Mouse (Mus musculus) WW6 (cell line): ENCODE measurements around the gene Shroom4.

Experiments
- DNase-seq: peaks from one replicate; pipeline ENCODE4 v3.0.0-alpha.2; 2013; ENCODE audit warnings: low read depth, low spot score

The Shroom4 gene

DNA sequence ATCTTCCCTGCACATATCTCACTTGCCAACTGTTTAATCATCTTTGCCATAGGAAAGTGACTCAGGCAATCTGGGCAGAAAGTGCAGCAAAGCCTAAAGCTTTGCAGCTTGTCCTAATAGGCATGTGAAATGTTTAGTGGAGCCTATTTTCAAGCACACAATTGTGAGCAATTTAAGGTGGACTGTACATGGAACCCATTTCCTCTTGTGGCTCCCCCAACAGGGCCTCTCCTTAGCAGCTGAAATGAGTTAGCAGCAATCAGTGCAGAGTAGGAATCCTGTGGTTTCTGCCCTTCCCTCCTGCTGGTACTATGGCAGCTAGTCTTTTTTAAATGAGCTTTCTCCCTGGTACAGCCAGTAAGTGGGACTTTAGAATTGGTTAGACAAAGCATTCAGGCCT is 95.8 kb downstream of the Shroom4 start:
- no peak for DNase-seq

GRCm38 (mm10) chrX:6496374-6496773 is 96.7 kb downstream of the Shroom4 start:
- no peak for DNase-seq

GRCm38 (mm10) chrX:6501850-6502249 is 102.2 kb downstream of the Shroom4 start:
- no peak for DNase-seq

GRCm38 (mm10) chrX:6517217-6517616 is 117.6 kb downstream of the Shroom4 start:
- no peak for DNase-seq

- no peak for DNase-seq
Measured at GRCm38 (mm10) chrX:6518421-6518820, 118.8 kb downstream of the Shroom4 start.

DNA sequence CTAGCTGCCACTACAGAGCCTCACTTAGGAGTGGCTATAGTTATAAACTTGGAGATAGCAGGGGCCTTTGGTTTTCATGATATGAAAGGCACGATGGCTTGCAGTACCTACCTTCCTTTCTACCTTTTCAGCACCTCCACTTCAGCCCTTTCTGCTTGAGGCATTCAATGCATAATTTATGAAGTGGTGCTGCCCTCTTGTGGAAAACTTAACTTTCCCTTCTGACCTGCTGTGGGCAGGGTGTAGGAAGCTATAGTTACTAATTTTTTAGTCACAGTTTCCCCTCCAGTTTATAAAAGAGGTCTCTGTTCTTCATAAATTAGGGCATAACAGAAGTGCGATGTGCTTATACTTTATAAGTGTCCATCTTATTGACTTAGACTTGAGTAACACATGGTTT is 123.3 kb downstream of the Shroom4 start:
- DNase-seq = no peak

DNA sequence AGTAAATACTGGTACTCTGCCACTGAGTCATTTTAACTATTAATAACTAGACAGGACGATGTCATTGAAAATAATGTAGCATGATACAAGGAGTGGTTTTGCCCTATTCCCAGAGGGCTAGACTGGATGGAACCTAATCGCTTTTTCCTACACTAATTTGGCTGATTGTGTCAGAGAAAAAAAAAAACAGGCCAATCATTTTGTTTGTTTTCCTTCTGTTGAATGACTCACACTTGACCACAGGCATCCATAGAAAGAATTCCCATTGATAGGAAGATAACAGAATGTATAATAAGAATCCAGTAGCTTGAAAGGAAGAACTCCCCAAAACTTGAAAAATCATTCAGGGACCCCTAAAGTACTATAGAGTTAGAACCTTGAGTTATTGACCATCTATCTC is 137.0 kb downstream of the Shroom4 start:
- DNase-seq = no peak

GRCm38 (mm10) chrX:6537689-6538088 is 138.0 kb downstream of the Shroom4 start:
- DNase-seq = no peak

DNA sequence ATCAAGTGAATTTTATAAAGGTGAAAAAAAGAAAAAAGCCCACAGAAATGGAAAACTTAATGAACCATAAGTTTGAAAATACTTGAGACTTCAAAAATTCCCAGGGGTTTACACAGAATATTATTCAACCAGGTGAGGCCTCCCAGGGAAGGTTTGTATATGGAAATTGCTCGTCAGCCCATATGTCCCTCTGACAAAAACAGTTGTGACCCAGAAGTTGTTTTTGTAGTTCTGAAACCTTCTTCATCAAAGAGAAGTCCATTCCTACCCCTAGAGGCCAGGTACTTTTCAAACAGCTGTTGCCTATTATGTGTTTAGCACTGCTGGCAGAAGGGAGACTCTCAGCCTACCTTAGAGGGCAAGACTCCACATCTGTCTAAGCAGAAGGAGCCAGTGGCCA is 165.4 kb downstream of the Shroom4 start:
- no peak for DNase-seq

GRCm38 (mm10) chrX:6574511-6574910 is 174.9 kb downstream of the Shroom4 start:
- DNase-seq = no peak

- DNase-seq = no peak
Measured at GRCm38 (mm10) chrX:6577001-6577400, 177.3 kb downstream of the Shroom4 start.

DNA sequence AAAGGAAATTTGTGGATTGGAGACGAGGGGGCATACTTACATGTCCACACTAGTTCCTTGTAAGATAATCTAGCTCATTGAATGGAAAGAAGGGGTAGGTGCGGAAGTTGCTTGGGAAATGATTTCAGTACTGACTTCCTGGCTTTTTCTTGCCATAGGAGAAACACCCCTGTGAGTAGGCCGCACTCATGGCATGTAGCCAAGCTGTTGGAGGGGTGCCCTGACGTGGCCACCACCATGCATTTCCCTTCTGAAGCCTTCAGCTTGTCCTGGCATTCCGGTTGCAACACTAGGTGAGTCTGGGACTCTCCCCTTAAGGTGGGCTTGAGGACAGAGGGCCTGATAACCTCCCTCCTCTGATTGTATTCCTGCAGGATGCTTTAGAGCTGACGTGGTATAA is 181.0 kb downstream of the Shroom4 start:
- DNase-seq = no peak

- no peak for DNase-seq
Measured at GRCm38 (mm10) chrX:6581181-6581580, 181.5 kb downstream of the Shroom4 start.

GRCm38 (mm10) chrX:6582646-6583045 is 183.0 kb downstream of the Shroom4 start:
- DNase-seq = no peak

DNA sequence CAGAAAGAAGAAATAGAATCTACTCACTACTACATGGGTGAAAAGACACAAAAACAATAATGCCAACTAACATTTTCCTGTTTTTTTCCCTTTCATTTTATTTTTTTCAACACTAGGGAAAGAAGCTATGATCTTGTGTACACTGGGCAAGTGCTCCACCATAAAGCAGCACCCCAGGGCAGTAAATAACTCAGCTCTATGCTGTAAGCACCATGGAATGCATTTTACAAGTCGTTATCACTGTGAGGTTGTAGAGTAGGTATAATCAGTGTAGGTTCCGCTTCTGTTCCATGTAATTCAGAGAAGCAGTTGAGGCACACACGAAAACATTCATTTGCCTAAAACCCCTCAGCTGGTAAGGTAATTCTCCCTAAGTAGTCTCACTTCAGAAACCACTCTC is 194.5 kb downstream of the Shroom4 start:
- no peak for DNase-seq

GRCm38 (mm10) chrX:6654024-6654423 is 254.4 kb downstream of the Shroom4 start:
- DNase-seq = no peak

DNA sequence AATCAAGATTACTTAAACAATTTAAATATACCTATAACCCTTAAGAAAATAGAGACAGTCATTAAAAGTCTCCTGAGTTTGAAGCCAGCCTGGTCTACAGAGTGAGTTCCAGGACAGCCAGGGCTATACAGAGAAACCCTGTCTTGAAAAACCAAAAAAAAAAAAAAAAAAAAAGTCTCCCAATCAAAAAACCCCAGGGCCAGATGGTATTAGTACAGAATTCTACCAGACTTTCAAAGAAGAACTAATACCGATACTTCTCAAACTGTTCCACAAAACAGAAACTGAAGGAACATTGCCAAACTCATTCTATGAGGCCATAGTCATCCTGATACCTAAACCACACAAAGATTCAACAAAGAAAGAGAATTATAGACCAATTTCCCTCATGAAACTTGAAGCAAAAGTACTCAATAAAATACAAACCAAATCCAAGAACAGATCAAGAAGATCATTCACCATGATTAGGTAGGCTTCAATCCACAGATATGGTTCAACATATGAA is 259.2 kb downstream of the Shroom4 start:
- no peak for DNase-seq
